Mouse (Mus musculus): ENCODE measurements at regions not wholly inside any gene's neighbourhood (a gene's known extent, or its start where the extent isn't known, plus 50 kb on each side); places are given as distances from the start of the nearest gene placed in this dataset.
"Not testable (repeated sequence)": the region's sequence is repeated elsewhere in the genome, so short reads cannot be mapped to it uniquely, and the experiment has no call there.

GRCm38 (mm10) chr5:78075203-78075602, 667.4 kb upstream of the Igfbp7 start:
- no peak for DNase-seq

DNA sequence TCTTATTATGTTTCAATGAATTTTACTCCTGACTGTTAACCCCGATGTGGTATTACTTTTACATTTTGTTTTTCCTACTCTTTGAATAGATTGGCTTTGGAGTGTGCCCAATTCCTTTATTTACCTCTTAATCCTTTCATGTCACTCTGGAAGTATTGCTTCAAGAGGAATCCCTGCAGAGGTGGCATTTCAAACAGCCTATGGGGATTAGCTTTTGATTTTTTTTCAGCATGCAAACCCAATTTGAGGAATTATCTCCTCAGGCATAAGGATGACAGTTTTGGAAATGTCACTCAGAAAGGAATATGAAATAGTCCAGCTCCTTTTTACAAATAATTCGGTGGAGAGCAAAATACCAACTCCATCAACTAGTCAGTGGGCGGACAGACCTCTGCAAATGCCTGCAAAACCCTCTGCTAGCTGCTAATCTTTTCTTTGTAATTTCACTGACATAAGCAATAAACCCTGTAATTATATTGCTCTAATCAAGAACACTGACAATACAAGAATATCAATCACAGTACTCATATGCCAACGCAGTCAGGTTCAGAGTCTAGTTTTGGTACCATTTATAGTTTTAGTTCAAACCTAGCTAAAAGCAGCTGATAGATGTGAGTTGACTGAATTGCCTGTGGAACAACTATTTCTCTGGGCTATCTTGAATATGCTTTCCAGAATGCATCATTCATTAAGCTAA, 624.9 kb upstream of the Igfbp7 start:
- no peak for DNase-seq

- no peak for DNase-seq
Observed at GRCm38 (mm10) chr5:78017523-78017922, 609.7 kb upstream of the Igfbp7 start.

GRCm38 (mm10) chr5:77986449-77987047, 578.7 kb upstream of the Igfbp7 start:
- DNase-seq, result no peak

DNA sequence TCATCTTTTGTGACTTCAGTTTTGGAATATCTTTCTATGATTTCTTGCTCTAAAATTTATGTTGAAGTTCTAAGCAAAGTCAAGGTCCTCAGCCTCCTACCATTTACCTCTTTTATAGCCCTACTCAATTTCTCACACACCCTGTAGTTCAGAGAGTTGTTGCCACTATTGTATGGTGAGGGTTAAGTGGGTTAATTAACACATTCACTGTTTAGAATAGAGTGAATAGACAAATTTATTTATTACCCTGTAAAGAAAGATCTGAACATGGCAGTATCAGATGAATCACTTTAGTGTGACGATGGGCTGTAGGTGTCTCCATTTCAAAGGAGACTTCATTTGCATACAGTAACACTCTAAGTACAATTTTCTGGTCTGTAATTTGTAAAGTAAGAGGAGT, 577.4 kb upstream of the Igfbp7 start:
- DNase-seq, result no peak

DNA sequence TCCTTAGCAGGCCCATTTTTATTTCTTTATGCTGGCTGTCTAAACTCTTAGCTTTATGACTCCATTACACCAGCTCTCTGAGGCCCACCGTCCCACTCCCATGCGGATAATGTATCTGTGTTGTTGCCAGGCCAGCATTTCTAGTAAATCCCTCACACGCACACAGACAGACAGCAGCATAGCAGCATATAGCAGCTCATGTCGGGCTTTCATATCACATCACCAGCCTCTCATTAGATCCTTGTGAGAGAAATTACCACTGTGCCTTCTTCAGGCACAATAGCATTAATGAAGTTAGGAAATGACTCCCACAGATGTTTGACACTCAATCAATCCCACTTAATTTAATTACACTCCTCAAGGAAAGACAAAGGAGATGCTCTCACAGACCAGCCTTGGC, 532.2 kb upstream of the Igfbp7 start:
- not testable (repeated sequence) for DNase-seq

DNA sequence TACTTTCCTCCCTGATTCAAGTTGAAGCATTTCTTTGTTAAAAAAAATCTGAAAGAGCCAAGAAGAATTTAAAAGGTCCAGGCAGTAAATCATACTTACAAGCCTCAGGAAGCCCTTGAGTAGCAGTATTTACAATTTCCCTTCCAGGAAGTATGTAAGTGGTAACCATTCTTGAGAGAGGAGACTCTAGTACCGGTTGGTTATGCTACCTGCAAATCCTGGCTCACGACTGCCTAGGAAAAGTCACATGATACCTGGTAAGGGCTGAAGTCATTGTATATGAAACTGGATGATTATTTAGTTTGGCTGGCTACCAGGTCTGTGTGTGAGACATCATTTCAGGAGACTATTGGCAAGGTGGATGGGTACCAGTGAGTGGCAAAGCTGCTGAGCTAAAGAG, 524.0 kb upstream of the Igfbp7 start:
- DNase-seq, result no peak

GRCm38 (mm10) chr5:77921186-77921585, 513.3 kb upstream of the Igfbp7 start:
- DNase-seq, result no peak

- DNase-seq, result no peak
Observed at GRCm38 (mm10) chr5:77917086-77917676, 509.3 kb upstream of the Igfbp7 start.

DNA sequence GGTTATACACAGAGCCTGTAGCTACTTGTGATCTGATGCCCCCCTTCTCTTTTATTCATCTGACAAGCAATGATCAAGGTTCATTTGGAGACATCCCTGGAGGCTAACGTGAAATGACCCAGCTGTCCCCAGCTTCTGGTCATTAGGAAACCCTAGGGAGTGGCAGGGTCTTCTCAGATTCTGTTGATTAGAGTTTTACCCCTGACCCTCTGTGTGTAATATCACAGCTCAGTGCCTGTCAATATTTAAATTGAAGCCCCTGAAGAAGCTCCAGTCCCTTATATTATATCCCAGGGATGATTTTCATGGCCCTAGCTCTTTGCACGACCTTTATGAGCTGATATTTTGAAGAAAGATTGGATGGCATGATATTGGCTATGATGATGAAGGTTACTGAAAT, 508.5 kb upstream of the Igfbp7 start:
- no peak for DNase-seq

DNA sequence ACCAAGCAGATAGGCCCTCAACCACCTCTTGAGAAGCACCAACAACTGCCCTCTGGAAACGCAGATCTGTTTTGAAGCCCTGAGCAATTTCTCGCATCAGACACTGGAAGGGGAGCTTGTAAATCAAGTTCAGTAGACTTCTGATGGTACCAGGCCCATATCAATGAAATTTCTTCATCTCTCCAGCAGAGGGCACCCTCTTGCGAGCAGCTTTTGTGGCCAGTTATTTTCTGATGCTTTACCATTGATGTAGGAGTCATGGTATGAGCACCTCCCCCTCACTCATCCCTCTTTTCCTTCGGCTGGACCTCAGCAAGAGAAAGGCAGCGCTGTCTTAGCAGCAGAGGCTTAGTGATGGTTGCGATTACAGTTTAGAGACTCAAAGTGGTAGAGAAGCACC, 501.4 kb upstream of the Igfbp7 start:
- DNase-seq, result no peak

- DNase-seq, result not testable (repeated sequence)
Observed at GRCm38 (mm10) chr5:77892024-77892423, 484.2 kb upstream of the Igfbp7 start.

- DNase-seq, result no peak
Observed at GRCm38 (mm10) chr5:77888534-77888933, 480.7 kb upstream of the Igfbp7 start.

DNA sequence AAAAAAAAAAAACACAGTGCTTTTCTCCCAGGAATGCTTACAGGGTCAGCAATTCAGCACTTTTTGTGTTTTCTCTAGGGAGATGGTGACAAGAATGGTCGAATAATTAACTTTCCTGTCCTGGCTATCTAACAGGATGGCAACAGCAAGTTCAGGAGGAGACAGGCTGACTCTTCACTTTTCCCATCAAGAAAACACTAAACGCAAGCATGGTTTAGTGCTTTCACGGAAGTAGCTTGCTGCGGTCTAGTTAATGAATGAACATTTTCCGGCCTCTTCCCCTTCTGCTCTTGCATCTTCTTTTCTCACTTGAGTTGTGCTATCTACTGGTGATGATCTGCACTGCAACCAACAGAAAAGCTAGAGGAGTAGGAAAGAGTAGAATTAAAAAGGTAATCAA, 463.6 kb upstream of the Igfbp7 start:
- DNase-seq, result no peak

- DNase-seq, result no peak
Observed at GRCm38 (mm10) chr5:77865342-77865741, 457.5 kb upstream of the Igfbp7 start.

DNA sequence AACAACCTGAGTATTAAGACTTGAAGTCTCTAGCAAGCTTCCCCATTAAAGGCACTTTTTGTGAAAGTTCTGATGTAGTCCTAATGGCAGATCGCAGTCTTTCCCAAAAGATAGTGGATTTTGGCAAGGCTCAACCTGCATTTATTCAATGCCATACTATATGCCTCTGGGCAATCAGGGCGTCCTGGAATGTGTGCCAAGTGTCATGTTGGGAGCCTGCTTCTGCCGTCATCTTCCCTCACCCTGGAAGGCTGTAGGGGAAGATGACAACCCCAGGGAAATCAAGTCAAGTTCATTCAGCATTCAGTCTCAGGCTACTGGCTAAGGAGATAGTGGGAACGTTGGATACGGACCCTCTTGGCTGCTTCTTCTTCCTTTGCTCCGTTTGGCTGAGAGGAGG, 447.4 kb upstream of the Igfbp7 start:
- DNase-seq, result no peak

DNA sequence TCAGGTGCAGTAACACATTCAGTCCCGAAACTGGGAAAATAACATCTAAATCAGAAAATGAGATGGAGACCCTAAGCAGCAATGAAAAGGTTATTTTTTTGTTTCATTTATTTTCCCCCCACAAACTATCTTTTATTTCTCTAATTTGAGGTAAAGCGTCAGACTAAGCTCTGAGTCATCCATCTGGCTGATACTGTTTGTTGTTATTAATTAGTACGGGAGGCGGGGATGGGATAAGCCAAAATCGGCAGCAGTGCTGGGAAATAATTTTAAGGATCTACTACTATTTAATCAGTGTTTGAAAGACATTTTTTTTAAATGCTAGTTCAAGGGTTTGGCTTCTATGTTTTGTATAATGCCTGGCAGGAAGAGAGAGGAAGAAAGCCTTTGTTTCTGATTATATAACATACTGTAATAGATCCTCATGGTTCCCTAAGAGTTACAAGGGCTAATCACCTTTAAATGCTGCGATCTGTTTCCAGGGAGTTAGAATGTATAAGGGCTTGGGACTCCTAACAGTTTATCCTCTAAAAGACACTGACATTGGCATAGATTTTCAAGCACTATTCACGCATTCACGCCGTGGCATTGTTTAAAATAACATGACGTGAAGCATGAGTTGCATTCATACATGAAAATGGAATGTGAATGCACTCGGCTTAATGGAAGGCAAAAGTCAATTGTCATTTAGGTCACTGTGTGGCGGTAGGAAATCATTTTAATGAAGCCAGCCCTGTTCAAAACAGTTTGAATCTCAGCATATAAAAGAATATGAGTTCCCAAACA, 446.4 kb upstream of the Igfbp7 start:
- no peak for DNase-seq

GRCm38 (mm10) chr5:77851645-77852044, 443.8 kb upstream of the Igfbp7 start:
- DNase-seq, result no peak

DNA sequence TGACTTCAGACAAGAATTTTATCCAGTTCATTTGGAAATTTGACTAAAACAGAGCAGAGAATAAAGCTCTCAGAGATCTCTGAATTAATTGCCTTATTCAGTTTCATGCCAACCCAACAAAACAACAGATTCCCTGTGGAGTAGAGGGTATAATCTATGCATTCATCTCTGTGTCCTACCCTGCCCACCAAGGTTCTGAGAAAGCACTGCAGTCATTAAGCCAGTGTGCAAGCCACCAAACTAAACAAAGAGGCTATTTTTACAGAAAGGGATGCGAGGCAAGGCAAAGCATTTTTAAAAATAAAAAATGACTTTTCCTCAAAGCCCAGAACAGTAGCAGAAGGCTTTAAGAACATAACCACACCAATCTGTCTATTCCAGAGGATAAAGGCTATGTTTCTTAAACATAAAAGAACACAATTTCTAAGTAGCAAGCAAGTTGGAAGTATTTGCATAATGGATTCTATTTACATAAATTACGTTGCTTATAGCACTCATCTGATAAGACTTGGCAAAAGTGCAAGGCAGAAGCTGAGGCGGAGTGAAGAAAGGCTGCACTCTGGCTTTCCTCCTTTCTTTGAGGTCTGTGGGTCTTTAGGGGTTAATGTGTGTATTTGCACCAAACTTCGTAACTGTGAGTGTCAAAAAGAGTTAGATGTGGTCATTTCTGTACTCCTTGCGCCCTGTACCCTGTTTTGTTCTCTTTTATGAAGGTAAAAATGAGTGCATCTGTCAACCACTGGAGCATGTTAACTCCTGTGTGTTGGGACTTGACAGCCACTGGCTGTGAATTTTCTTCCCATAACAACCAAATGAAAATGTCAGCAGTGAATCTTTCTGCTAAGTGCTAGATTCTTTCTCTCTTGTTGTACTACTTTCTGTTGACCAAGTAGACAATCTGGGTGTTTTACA, 430.6 kb upstream of the Igfbp7 start:
- no peak for DNase-seq

GRCm38 (mm10) chr5:77827971-77828370, 420.1 kb upstream of the Igfbp7 start:
- no peak for DNase-seq

GRCm38 (mm10) chr5:77826063-77826462, 418.2 kb upstream of the Igfbp7 start:
- no peak for DNase-seq

DNA sequence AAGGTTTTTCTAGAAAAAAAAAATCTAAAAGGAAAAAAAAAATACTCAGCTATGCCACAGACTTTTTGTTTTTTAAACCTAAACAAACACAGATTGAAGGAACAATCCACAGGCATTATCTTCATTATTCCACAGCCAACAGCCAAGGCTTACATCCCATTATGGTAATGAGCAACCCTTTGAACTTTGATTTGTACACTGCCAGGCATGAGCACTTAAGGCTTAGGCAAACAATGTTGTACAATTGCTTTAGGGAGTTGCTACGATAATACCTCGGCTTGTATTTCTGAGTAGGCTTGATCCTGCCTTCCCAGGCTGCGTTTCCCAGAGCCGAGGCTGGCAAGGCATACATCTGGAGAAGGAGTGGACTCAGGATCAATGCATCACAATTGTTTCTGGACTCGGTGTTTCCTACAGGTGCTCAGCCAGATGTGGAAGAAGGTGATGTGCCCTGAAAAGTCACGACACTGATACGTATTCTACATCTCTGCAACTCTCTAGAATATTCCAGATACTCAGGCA, 409.0 kb upstream of the Igfbp7 start:
- no peak for DNase-seq

Data from cerebellum, adult 8-10 months (tissue).